Mouse (Mus musculus): ENCODE measurements around the gene Gpr142.

GRCm38 (mm10) chr11:114851608-114852310 is 53.0 kb downstream of the Gpr142 start:
- TF ChIP-seq CTCF (IDR thresholded peaks at IDR 0.05; ENCODE audit: low read depth) (no peak), EP300 (IDR thresholded peaks at IDR 0.05; ENCODE audit: low read depth) (no peak)
